Mouse (Mus musculus) neural tube, embryonic 11.5 days (tissue): ENCODE measurements around the gene Slc25a27. TPM values are rescaled to one million over a fixed set of nuclear protein-coding genes. Genes with fewer than 3 reads are reported as not detected.

Source experiments
- ATAC-seq: fragments of 200-750 bp; cut with Nextera tagmentation; 2 replicates; pipeline ENCODE4 v1.8.0; 2017; ENCODE audit warnings: moderate number of reproducible peaks, mild to moderate bottlenecking, moderate TSS enrichment, moderate library complexity; ENCODE audit not compliant: insufficient read depth, low FRiP score, low TSS enrichment
- DNase-seq: peaks from one replicate; pipeline ENCODE4 v3.0.0-alpha.2; 2015; ENCODE audit warnings: low spot score
- H3K27ac ChIP-seq: fragments of 300-500 bp; sonication (generic); 2 replicates; pipeline ENCODE4 v1.5.1; 2014; ENCODE audit warnings: low read depth, mild to moderate bottlenecking, low read length
- H3K27me3 ChIP-seq: fragments of 300-500 bp; sonication (generic); 2 replicates; pipeline ENCODE4 v1.6.1; 2014; ENCODE audit warnings: mild to moderate bottlenecking, low read length, mixed read lengths; ENCODE audit not compliant: control insufficient read depth, insufficient read depth
- H3K36me3 ChIP-seq: fragments of 300-500 bp; sonication (generic); 2 replicates; pipeline ENCODE4 v1.6.1; 2014; ENCODE audit warnings: mild to moderate bottlenecking, low read length, moderate library complexity, mixed read lengths; ENCODE audit not compliant: control insufficient read depth, insufficient read depth
- H3K4me1 ChIP-seq: fragments of 300-500 bp; sonication (generic); 2 replicates; pipeline ENCODE4 v1.6.1; 2014; ENCODE audit warnings: low read length, mixed read lengths; ENCODE audit not compliant: control insufficient read depth, insufficient read depth
- H3K4me2 ChIP-seq: fragments of 300-500 bp; sonication (generic); 2 replicates; pipeline ENCODE4 v1.6.1; 2014; ENCODE audit warnings: low read depth, mild to moderate bottlenecking, moderate library complexity
- H3K4me3 ChIP-seq: fragments of 300-500 bp; sonication (generic); 2 replicates; pipeline ENCODE4 v1.5.1; 2014; ENCODE audit warnings: low read depth, low read length
- H3K9ac ChIP-seq: fragments of 300-500 bp; sonication (generic); 2 replicates; pipeline ENCODE4 v1.6.1; 2014; ENCODE audit warnings: mild to moderate bottlenecking, low read length
- H3K9me3 ChIP-seq: fragments of 300-500 bp; sonication (generic); 2 replicates; pipeline ENCODE4 v1.6.1; 2016; ENCODE audit warnings: low read length; ENCODE audit not compliant: control insufficient read depth
- WGBS: fragments of 180-500 bp; shearing (Covaris S2); extraction: QIAGEN DNeasy Blood & Tissue Kit; methylation state at CpG from one replicate; pipeline ENCODE4 v1.1.7; 2014; 5-methylcytosine and 5-hydroxymethylcytosine counted together
- polyA plus RNA-seq: library from polyadenylated mRNA; unstranded; fragments of >200 nt; fragmentation: Nextera tagmentation; extraction: Ambion mirVana; gene quantifications from 2 replicates; pipeline ENCODE4 v1.2.1, GENCODE M21; 2014

The Slc25a27 gene
- polyA plus RNA-seq, 1 experiment from 2014 or later: 31.0 TPM

DNA sequence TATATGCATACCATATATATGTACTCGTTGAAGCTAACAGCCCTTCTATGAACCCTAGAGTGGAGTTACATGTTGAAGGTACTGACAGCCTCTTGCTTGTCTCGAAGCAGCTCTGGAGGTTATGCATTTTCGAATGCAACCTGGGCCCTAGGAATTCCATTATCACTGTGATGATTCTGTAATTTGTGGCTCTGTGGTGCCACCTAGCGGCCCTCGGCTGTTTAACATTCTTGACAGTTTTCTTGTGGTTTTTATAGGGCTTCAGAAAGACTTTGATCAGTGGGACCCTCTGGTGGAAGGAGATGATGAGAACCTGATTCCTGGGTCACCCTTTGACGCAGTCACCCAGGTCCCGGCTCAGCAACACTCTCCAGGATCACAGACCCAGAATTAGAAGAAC lies 55.4 kb downstream of the Slc25a27 start:
- no peak overlapping the region for H3K4me3 ChIP-seq
- DNase-seq: peak; percentile 84

GRCm38 (mm10) chr17:43606704-43607103 lies 60.3 kb downstream of the Slc25a27 start:
- no peaks in the 10 kb centered on the region for H3K4me1 ChIP-seq
- ATAC-seq (no peak), DNase-seq (peak; percentile 82)
- no peak overlapping the region for H3K9ac ChIP-seq
- no peak overlapping the region for H3K4me3 ChIP-seq
- no peaks in the 10 kb centered on the region for H3K36me3 ChIP-seq
- H3K9me3 ChIP-seq: no peaks in the 10 kb centered on the region
- no peak overlapping the region for H3K4me2 ChIP-seq
- H3K27ac ChIP-seq: no peak overlapping the region
- WGBS: 16% methylated on average over 3 of the region's 3 CpGs
- H3K27me3 ChIP-seq: no peaks in the 10 kb centered on the region

More for the DNA sequence above, 55.4 kb downstream of the Slc25a27 start:
- Histone ChIP-seq H3K4me1 (no peaks in the 10 kb centered on the region), H3K9ac (no peak overlapping the region), H3K9me3 (no peaks in the 10 kb centered on the region), H3K27me3 (no peaks in the 10 kb centered on the region), H3K27ac (no peak overlapping the region), H3K4me2 (no peak overlapping the region), H3K36me3 (no peaks in the 10 kb centered on the region)
- 32% methylated on average over 7 of the region's 7 CpGs for WGBS
- no peak for ATAC-seq

GRCm38 (mm10) chr17:43598706-43599105 lies 68.3 kb downstream of the Slc25a27 start:
- H3K4me3 ChIP-seq: no peak overlapping the region
- H3K27me3 ChIP-seq: no peaks in the 10 kb centered on the region
- no peak overlapping the region for H3K4me2 ChIP-seq
- no peaks in the 10 kb centered on the region for H3K36me3 ChIP-seq
- DNase-seq (no peak), ATAC-seq (no peak)
- H3K27ac ChIP-seq: no peak overlapping the region
- no peaks in the 10 kb centered on the region for H3K4me1 ChIP-seq
- 65% methylated on average over 4 of the region's 4 CpGs for WGBS
- no peak overlapping the region for H3K9ac ChIP-seq
- no peaks in the 10 kb centered on the region for H3K9me3 ChIP-seq

- WGBS: 97% methylated on average over 2 of the region's 2 CpGs
- Histone ChIP-seq H3K36me3 (no peaks in the 10 kb centered on the region), H3K9ac (no peak overlapping the region), H3K4me2 (no peak overlapping the region), H3K4me1 (no peaks in the 10 kb centered on the region), H3K27me3 (no peaks in the 10 kb centered on the region), H3K27ac (no peak overlapping the region), H3K9me3 (no peaks in the 10 kb centered on the region), H3K4me3 (no peak overlapping the region)
- DNase-seq (no peak), ATAC-seq (no peak)
These were observed 69.3 kb downstream of the Slc25a27 start for GRCm38 (mm10) chr17:43597742-43598141.

DNA sequence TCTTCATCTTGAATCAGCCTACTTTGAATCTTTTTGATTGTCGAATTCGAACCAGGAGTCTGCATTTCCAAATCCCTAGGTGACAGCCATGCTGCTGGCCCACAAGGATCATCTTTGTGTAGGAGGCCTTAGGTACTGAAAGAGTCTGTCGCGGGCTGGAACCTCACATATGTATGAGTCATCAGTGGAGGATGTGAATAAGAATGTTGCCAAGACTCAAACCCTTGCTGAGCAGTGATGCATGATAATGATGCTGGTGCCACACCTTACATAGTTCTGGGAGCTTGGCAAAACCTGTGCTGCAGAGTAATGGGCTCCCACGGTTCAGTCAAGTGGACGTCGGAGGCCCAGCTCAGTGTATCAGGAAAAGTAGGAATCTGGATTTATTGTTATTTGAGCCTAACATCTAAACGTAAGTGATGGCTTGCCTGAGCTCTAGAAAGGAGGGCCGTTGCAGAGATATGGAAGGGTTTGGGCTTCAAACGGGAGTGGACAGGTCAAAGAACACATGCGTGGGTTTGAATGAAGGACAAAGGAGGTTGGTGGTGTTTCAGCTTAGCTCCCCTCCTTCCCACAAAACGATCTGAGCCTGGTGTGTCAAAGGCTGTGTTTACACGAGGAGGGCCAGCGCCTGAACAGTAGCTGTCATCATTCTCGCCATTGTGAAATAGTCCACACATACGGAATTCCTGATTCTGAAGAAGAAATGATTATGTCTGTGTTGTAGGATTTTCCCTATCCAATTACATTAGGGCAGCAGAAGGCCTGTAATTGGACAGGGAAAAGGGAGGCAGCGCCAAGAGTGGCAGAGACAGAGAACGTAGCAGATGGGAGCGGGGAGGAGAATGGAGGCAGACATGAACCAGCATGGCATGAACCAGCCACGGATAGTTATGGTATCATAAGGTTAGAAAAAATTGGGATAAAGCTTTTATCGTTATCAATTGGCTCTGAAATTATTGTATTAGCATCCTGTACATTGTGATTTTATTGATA lies 74.4 kb downstream of the Slc25a27 start:
- WGBS: 87% methylated on average over 21 of the region's 21 CpGs
- H3K4me2 ChIP-seq: no peak overlapping the region
- no peak overlapping the region for H3K9ac ChIP-seq
- H3K4me1 ChIP-seq: no peaks in the 10 kb centered on the region
- no peak overlapping the region for H3K4me3 ChIP-seq
- H3K27me3 ChIP-seq: no peaks in the 10 kb centered on the region
- no peak overlapping the region for H3K27ac ChIP-seq
- no peak for ATAC-seq
- DNase-seq: no peak
- H3K9me3 ChIP-seq: no peaks in the 10 kb centered on the region
- no peaks in the 10 kb centered on the region for H3K36me3 ChIP-seq

Other genes starting within 250 kb of the Slc25a27 start
- not detected in 2 replicates for gene Mep1a, start 164.4 kb downstream of the Slc25a27 start, polyA plus RNA-seq
- gene Ankrd66, start 123.6 kb downstream of the Slc25a27 start, polyA plus RNA-seq: 0.19 and 0.24 TPM in 2 replicates
- 6.6 and 7.9 TPM in 2 replicates for gene Pla2g7, start 99.1 kb downstream of the Slc25a27 start, polyA plus RNA-seq
- gene Tdrd6, start 36.9 kb downstream of the Slc25a27 start, polyA plus RNA-seq: 0.04 and 0.21 TPM in 2 replicates
- 24.8 and 25.2 TPM in 2 replicates for gene Cyp39a1, start 211 bp upstream of the Slc25a27 start, polyA plus RNA-seq
- gene Rcan2, start 134.1 kb upstream of the Slc25a27 start, polyA plus RNA-seq: 19.7 TPM in 2 replicates